Mouse (Mus musculus): ENCODE results near the gene Mkks. TPM values are rescaled to one million over a fixed set of nuclear protein-coding genes. Genes with fewer than 3 reads are reported as not detected.
"Not testable (repeated sequence)": the region's sequence is repeated elsewhere in the genome, so short reads cannot be mapped to it uniquely, and the experiment has no call there.

Mkks gene
- polyA plus RNA-seq, 1 experiment: 3.4 TPM

- Histone ChIP-seq H3K79me2 (ENCODE audit: control insufficient read depth, insufficient read depth) (no peaks in the 10 kb centered on the region), H3ac (ENCODE audit: control insufficient read depth, insufficient read length) (no peak overlapping the region), H3K36me3 (ENCODE audit: control insufficient read depth, insufficient read depth) (no peaks in the 10 kb centered on the region), H3K27me3 (ENCODE audit: control insufficient read depth, insufficient read depth, insufficient read length) (no peaks in the 10 kb centered on the region), H3K4me3 (no peak overlapping the region), H3K4me2 (ENCODE audit: low read depth) (no peak overlapping the region)
- TF ChIP-seq SRF (IDR thresholded peaks at IDR 0.05; ENCODE audit: control insufficient read depth, insufficient read length, low read depth): no peak
- no peak for TF ChIP-seq USF1 (IDR thresholded peaks at IDR 0.05; ENCODE audit: low read depth)
- no peak for TF ChIP-seq MAX (IDR thresholded peaks at IDR 0.05; ENCODE audit: low read depth)
These were observed 18.1 kb upstream of the Mkks start for GRCm38 (mm10) chr2:136909298-136909697.

- no peak overlapping the region for H3K4me3 ChIP-seq
- TF ChIP-seq TCF3 (IDR thresholded peaks at IDR 0.05; ENCODE audit: insufficient read length, low read depth) (no peak), SRF (IDR thresholded peaks at IDR 0.05; ENCODE audit: control insufficient read depth, insufficient read length, low read depth) (no peak), TCF12 (IDR thresholded peaks at IDR 0.05; ENCODE audit: insufficient read depth, poor library complexity, severe bottlenecking) (no peak)
- H3ac ChIP-seq (ENCODE audit: control insufficient read depth, insufficient read length): no peak overlapping the region
- H3K79me2 ChIP-seq (ENCODE audit: control insufficient read depth, insufficient read depth): no peaks in the 10 kb centered on the region
- H3K4me2 ChIP-seq (ENCODE audit: low read depth): no peak overlapping the region
- no peaks in the 10 kb centered on the region for H3K36me3 ChIP-seq (ENCODE audit: control insufficient read depth, insufficient read depth)
- no peaks in the 10 kb centered on the region for H3K27me3 ChIP-seq (ENCODE audit: control insufficient read depth, insufficient read depth, insufficient read length)
These were observed 17.4 kb upstream of the Mkks start for GRCm38 (mm10) chr2:136908596-136908995.

GRCm38 (mm10) chr2:136896131-136896530 lies 4.9 kb upstream of the Mkks start:
- no peaks in the 10 kb centered on the region for H3K36me3 ChIP-seq (ENCODE audit: control insufficient read depth, insufficient read depth)
- no peak for TF ChIP-seq POLR2AphosphoS2 (IDR thresholded peaks at IDR 0.05; ENCODE audit: insufficient read length, low read depth)
- TF ChIP-seq SRF (IDR thresholded peaks at IDR 0.05; ENCODE audit: control insufficient read depth, insufficient read length, low read depth): no peak
- TF ChIP-seq TCF12 (IDR thresholded peaks at IDR 0.05; ENCODE audit: insufficient read depth, poor library complexity, severe bottlenecking): no peak
- TF ChIP-seq POLR2A (IDR thresholded peaks at IDR 0.05; ENCODE audit: insufficient read length, low read depth): no peak
- TF ChIP-seq MAX (IDR thresholded peaks at IDR 0.05; ENCODE audit: low read depth): no peak
- no peak for TF ChIP-seq MYOD1 (IDR thresholded peaks at IDR 0.05; ENCODE audit: control insufficient read depth in 1 of 3, insufficient read length in 2 of 3, low read depth in 2 of 3)
- TF ChIP-seq REST (IDR thresholded peaks at IDR 0.05; ENCODE audit: insufficient read depth, insufficient read length): no peak
- TF ChIP-seq MYOG (IDR thresholded peaks at IDR 0.05; ENCODE audit: control insufficient read depth in 1 of 3, insufficient read depth in 1 of 3, insufficient read length in 2 of 3, low read depth in 2 of 3): no peak
- no peak for TF ChIP-seq E2F4 (IDR thresholded peaks at IDR 0.05; ENCODE audit: insufficient read depth)
- no peak for TF ChIP-seq CEBPB (IDR thresholded peaks at IDR 0.05; ENCODE audit: insufficient read depth, poor library complexity, severe bottlenecking)
- no peak for TF ChIP-seq TCF3 (IDR thresholded peaks at IDR 0.05; ENCODE audit: insufficient read length, low read depth)
- TF ChIP-seq USF1 (IDR thresholded peaks at IDR 0.05; ENCODE audit: low read depth): no peak
- H3K4me3 ChIP-seq: no peak overlapping the region
- H3ac ChIP-seq (ENCODE audit: control insufficient read depth, insufficient read length): no peak overlapping the region
- H3K79me2 ChIP-seq (ENCODE audit: control insufficient read depth, insufficient read depth): peaks cover 5% of the 10 kb centered on the region
- no peak overlapping the region for H3K4me2 ChIP-seq (ENCODE audit: low read depth)
- H3K27me3 ChIP-seq (ENCODE audit: control insufficient read depth, insufficient read depth, insufficient read length): no peaks in the 10 kb centered on the region

- Histone ChIP-seq H3K4me3 (no peak overlapping the region), H3ac (ENCODE audit: control insufficient read depth, insufficient read length) (no peak overlapping the region), H3K36me3 (ENCODE audit: control insufficient read depth, insufficient read depth) (no peaks in the 10 kb centered on the region), H3K4me2 (ENCODE audit: low read depth) (no peak overlapping the region), H3K79me2 (ENCODE audit: control insufficient read depth, insufficient read depth) (peaks cover 16% of the 10 kb centered on the region), H3K27me3 (ENCODE audit: control insufficient read depth, insufficient read depth, insufficient read length) (no peaks in the 10 kb centered on the region)
- no peak for TF ChIP-seq E2F4 (IDR thresholded peaks at IDR 0.05; ENCODE audit: insufficient read depth)
- no peak for TF ChIP-seq POLR2A (IDR thresholded peaks at IDR 0.05; ENCODE audit: insufficient read length, low read depth)
- no peak for TF ChIP-seq SRF (IDR thresholded peaks at IDR 0.05; ENCODE audit: control insufficient read depth, insufficient read length, low read depth)
- no peak for TF ChIP-seq MYOD1 (IDR thresholded peaks at IDR 0.05; ENCODE audit: control insufficient read depth in 1 of 3, insufficient read length in 2 of 3, low read depth in 2 of 3)
- no peak for TF ChIP-seq MYOG (IDR thresholded peaks at IDR 0.05; ENCODE audit: control insufficient read depth in 1 of 3, insufficient read depth in 1 of 3, insufficient read length in 2 of 3, low read depth in 2 of 3)
- no peak for TF ChIP-seq USF1 (IDR thresholded peaks at IDR 0.05; ENCODE audit: low read depth)
- TF ChIP-seq POLR2AphosphoS2 (IDR thresholded peaks at IDR 0.05; ENCODE audit: insufficient read length, low read depth): no peak
- TF ChIP-seq MAX (IDR thresholded peaks at IDR 0.05; ENCODE audit: low read depth): no peak
These were observed 3.3 kb upstream of the Mkks start for GRCm38 (mm10) chr2:136894494-136894893.

GRCm38 (mm10) chr2:136891951-136892371 lies 772 bp upstream of the Mkks start:
- peak overlapping the region; percentile 51 for H3ac ChIP-seq (ENCODE audit: control insufficient read depth, insufficient read length)
- TF ChIP-seq SRF (IDR thresholded peaks at IDR 0.05; ENCODE audit: control insufficient read depth, insufficient read length, low read depth) (no peak), POLR2AphosphoS2 (IDR thresholded peaks at IDR 0.05; ENCODE audit: insufficient read length, low read depth) (peak; percentile 57), POLR2A (IDR thresholded peaks at IDR 0.05; ENCODE audit: insufficient read length, low read depth) (peak; percentile 61)
- no peaks in the 10 kb centered on the region for H3K27me3 ChIP-seq (ENCODE audit: control insufficient read depth, insufficient read depth, insufficient read length)

GRCm38 (mm10) chr2:136890716-136891067 lies 497 bp downstream of the Mkks start:
- peaks cover 37% of the 10 kb centered on the region for H3K79me2 ChIP-seq (ENCODE audit: control insufficient read depth, insufficient read depth)
- H3K36me3 ChIP-seq (ENCODE audit: control insufficient read depth, insufficient read depth); H3K27me3 ChIP-seq (ENCODE audit: control insufficient read depth, insufficient read depth, insufficient read length): not testable (repeated sequence)
- TF ChIP-seq E2F4 (IDR thresholded peaks at IDR 0.05; ENCODE audit: insufficient read depth) (peak; percentile 41), MYOD1 (IDR thresholded peaks at IDR 0.05; ENCODE audit: control insufficient read depth in 1 of 3, insufficient read length in 2 of 3, low read depth in 2 of 3) (peak in 1 of 3 experiments; percentile 20)
- H3ac ChIP-seq (ENCODE audit: control insufficient read depth, insufficient read length): peak overlapping the region; percentile 51
- H3K4me2 ChIP-seq (ENCODE audit: low read depth): peak overlapping the region; percentile 86
- H3K4me3 ChIP-seq: peak overlapping the region; percentile 38

More at GRCm38 (mm10) chr2:136891951-136892371, 772 bp upstream of the Mkks start:
- Histone ChIP-seq H3K4me3 (peak overlapping the region; percentile 38), H3K4me2 (ENCODE audit: low read depth) (peak overlapping the region; percentile 71), H3K79me2 (ENCODE audit: control insufficient read depth, insufficient read depth) (peaks cover 37% of the 10 kb centered on the region), H3K36me3 (ENCODE audit: control insufficient read depth, insufficient read depth) (no peaks in the 10 kb centered on the region)
